Mouse (Mus musculus): ENCODE measurements at regions not wholly inside any gene's neighbourhood (a gene's known extent, or its start where the extent isn't known, plus 50 kb on each side); places are given as distances from the start of the nearest gene placed in this dataset.

DNA sequence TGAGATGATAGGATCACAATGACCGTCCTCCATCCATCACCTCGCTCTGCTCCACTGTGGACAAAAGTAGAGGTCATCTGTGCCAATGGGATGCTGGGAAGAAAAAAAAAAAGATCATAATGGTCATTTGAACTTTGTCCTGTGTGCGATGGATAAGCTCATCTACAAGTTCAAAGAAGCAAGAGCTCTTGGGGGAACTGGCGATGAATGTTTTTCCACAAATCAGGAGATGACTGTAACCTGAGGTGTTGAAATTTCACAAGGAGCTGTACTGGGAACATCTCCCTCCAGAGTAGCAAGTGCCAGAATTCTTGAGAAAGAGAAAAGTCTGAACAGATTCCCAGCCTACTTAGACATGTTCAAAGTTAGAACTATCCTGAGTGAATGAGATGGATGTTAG, 287.0 kb downstream of the Tns3 start:
- no peak for DNase-seq (ENCODE audit: low spot score in 2 of 2)

DNA sequence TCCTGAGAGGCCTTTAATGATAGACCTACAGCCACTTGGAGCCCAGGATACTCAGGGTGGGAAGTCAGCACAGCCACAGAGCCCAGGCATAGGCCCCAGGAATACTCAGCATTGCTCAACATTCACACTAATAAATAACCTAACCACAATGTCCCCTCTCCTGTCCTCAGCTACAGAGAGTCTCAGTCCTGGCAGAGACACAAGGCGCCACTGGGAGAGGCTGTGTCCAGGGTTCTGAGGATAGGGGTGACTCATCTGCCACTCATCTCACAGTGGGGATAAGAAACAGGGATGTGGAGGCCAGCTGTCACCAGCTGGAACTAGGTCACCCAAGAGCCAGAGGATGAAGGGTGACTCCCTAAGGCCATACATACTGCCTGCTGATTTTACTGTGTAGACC, 298.8 kb downstream of the Tns3 start:
- DNase-seq (ENCODE audit: low spot score in 2 of 2) = no peak

DNA sequence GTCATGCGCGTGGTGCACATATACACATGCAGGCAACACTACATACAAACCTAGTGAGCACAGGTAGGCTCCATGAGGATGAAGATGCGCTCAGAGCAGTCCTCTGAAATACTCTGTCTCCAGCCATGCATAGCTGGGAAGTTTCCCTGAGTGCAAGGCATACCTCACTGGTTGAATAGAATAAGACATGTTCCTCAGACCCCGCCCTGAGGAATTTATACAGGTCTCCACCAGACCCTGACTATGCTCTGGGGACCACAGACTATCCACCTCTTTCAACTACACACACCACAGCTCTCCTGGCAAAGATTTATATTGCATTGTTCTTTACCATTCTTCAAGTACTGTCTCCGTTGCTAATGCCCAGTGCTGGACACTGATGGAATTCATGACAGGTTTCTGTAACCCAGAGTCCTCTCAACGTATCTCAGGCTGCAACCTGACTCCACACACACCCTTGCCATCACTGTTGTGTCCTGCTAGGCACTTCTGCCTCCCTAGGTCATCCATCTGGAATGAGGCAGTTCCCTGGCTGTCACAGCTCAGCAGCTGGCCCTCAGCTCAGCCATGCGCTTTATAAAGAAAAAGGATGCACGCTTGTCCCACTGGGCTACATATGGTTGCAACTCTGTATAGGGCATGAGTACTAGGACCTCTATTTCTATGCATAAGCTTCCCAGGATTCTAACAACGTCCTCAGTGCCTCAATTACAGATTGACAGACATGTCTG, 299.5 kb downstream of the Tns3 start:
- DNase-seq (ENCODE audit: low spot score in 2 of 2) = no peak

DNA sequence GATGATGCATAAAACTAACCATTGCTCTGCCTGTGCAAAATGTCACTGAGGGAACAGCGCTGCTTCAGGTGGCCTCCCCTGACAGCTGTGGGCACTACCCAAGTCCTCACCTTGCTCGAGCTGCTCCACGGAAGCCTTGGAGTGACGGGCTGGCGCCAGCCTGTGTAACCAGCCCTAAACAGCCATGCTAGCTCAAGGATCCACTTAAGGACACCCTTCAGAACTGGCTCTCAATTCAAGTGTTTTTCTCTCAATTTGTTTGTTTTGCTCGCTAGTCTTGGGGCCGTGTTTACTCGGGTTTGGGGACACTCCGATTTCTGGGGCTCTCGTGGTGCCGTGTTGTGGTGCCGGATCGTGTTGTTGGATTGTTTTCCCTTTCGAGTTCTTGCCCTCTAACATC, 319.4 kb downstream of the Tns3 start:
- no peak for DNase-seq (ENCODE audit: low spot score in 2 of 2)

- peak; percentile 7 to 53 for DNase-seq (ENCODE audit: low spot score in 2 of 2)
Observed at GRCm38 (mm10) chr11:8302347-8303188, 361.8 kb downstream of the Tns3 start.

DNA sequence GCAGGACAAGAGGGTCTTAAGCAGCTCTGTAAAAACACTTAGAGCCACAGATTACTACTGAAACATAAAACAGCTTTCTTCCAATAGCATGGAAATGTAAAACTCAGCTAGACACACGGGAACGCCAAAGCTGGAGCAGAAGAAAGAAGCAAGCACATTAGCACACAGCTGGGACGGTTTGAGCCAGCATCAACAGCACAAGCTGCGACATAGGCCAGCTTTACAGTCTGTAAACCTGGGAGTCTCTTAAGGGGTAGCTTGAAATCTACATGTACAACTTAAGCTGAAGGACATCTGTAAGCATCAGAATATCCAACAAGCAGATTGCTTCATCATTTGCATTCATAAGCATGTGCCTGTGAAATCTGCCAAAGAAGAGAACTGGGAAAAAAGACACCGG, 366.9 kb downstream of the Tns3 start:
- no peak for DNase-seq (ENCODE audit: low spot score in 2 of 2)

DNA sequence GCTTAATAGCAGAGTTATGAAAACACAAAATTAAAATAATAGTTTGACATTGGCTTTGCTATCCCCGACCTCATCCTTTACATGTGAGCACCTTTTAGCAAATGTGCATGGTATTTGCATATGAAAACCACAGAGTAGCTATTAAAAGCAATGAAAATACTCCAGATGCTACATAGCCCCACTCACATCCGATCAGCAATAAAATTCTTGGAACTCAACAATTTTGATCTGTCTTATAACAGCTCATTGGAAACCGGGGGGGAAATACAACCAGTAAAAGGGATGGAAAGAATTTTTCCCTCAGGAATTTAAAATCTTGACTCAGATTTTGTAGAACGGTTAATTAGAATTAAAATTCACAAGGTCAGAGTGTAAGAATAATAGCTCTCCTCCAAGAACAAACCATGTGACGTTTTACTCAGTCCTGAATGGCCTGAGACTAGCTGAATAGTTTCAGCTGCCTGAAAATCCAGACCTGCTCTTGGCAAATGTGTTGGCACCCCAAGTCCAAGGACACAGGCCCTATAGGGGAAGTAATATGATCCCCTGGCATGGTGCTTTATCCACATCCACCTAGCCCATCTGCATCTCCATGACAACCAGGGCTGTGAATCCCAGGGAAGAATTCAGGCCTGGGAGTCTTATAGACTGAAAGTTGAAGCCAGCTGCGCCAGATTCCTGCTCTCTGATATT, 370.9 kb downstream of the Tns3 start:
- no peak for DNase-seq (ENCODE audit: low spot score in 2 of 2)

- DNase-seq (ENCODE audit: low spot score in 2 of 2) = no peak
Observed at GRCm38 (mm10) chr11:8285271-8285670, 379.1 kb downstream of the Tns3 start.

DNA sequence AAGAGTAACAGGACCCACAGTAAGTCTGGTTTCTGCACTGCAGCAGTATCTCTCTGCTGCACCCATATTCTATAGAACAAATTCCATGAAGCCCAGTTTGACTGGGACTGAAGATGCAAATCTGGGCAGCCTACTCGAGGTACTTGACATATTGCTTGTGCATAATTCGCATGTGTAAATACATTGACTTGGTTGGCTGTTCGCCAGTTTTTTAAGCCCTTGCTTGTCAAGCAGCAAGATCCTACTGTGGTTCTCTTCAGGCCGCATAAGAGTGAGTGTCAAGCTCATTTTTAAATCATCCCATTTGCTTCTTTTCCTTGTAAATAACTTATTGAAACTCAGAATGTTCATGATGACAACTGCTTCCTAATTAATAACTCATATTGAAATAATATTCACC, 389.1 kb downstream of the Tns3 start:
- no peak for DNase-seq (ENCODE audit: low spot score in 2 of 2)

- DNase-seq (ENCODE audit: low spot score in 2 of 2) = no peak
Observed at GRCm38 (mm10) chr11:8269171-8269570, 395.2 kb downstream of the Tns3 start.

- DNase-seq (ENCODE audit: low spot score in 2 of 2) = no peak
Observed at GRCm38 (mm10) chr11:8254036-8254435, 410.3 kb downstream of the Tns3 start.

- DNase-seq (ENCODE audit: low spot score in 2 of 2) = no peak
Observed at GRCm38 (mm10) chr11:8251360-8251759, 413.0 kb downstream of the Tns3 start.

DNA sequence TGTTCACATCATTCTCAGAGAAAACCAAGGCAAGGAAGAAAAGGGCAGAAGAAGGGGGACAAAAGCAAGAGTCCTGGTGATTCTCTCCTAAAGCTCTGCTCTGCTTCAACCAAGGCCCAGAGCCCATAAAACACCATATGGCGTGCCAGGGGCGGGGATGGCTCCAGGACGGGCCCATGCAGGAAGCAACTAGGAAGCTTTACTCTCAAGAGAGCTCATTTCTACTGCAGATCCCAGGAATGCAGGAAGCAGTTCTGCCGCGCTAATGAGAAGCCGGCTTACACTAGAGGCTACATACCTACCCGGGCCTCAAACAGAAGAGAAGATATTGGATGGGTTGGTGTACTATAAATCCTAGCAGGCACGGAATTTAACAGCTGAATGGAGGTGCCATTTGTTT, 414.9 kb downstream of the Tns3 start:
- DNase-seq (ENCODE audit: low spot score in 2 of 2) = no peak

DNA sequence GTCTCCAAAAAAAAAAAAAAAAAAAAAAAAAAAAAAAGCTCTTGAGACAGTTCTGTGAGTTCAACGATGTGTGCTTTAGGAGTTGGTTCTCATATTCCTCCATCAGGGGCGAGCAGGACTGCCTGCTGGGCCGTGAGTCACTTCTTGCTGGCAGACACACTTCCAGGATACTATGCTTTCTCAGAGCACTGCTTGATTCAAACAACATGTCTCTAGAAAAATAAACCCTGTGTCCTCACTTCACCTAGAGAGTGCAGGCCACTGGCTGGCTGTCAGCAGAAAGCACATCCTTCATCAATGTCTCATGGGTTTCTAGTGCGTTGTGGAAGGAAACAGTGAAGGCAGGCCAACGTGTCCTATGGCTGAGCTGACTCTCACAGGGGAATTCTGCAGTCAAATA, 416.8 kb downstream of the Tns3 start:
- DNase-seq (ENCODE audit: low spot score in 2 of 2) = no peak

- no peak for DNase-seq (ENCODE audit: low spot score in 2 of 2)
Observed at GRCm38 (mm10) chr11:8247024-8247423, 417.3 kb downstream of the Tns3 start.

GRCm38 (mm10) chr11:8245408-8246003, 418.8 kb downstream of the Tns3 start:
- no peak for DNase-seq (ENCODE audit: low spot score in 2 of 2)

DNA sequence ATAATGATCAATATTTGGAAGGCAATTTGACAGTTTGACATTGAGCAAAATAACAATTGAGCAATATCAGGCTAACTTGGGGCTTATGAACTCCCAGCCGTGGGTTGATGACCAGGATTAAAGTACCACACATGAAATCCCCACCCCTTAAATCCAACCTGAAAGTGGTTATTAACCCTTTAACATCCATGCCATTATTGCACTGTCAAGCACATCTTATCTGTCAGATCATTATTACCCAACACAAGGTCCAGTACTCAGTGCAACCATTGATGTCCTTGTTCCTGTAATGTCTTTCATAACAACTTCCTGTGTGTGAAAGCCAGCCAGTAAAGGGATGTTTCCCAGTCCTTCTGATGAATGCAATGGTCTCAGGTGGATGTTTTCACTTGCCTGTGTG, 425.8 kb downstream of the Tns3 start:
- no peak for DNase-seq (ENCODE audit: low spot score in 2 of 2)

- DNase-seq (ENCODE audit: low spot score in 2 of 2) = no peak
Observed at GRCm38 (mm10) chr11:8237556-8237955, 426.8 kb downstream of the Tns3 start.

GRCm38 (mm10) chr11:8236056-8236455, 428.3 kb downstream of the Tns3 start:
- DNase-seq (ENCODE audit: low spot score in 2 of 2) = no peak

- no peak for DNase-seq (ENCODE audit: low spot score in 2 of 2)
Observed at GRCm38 (mm10) chr11:8232636-8233189, 431.6 kb downstream of the Tns3 start.

- DNase-seq (ENCODE audit: low spot score in 2 of 2) = peak in 1 of 2 experiments; percentile 23
Observed at GRCm38 (mm10) chr11:8229787-8230186, 434.5 kb downstream of the Tns3 start.

All from frontal cortex, postnatal 10 days (tissue).